Mouse (Mus musculus) v-Abl transformed pro-B cells (cell line): ENCODE results near the gene Gm38392.

Source experiments
- in situ Hi-C, 2 experiments: fragments of 400-800 bp; cut with MboI; formaldehyde crosslinking; loops; one replicate each; pipeline ENCODE4 v1.15.1; 2025; ENCODE audit not compliant: unreplicated experiment in 2 of 2

Gm38392 gene

DNA sequence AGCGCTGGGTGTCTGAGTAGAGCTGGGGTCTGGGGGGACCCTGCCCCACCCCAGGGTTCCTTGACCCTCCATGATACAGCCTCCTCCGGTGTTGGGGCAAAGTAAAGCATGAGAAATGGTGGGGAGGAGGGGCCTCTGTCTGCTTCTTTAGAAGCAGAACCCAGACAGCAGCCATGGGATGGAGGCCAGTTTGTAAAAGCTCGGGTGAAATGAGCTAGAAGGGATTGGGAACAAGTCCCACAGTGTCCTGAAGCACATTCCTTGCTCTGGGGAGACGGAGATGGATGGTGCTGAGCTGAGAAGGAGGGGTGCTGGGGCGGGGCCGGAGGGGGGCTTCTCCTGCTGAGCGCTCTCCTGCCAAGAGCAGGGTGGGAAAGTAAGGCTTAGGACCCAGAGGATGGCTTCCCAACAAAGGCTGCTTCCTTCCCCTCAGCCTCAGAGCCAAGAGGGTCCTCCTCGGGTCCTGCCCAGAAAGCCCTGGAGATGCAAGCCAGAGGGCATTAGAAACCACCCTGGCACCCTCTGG is 48.1 kb downstream of the Gm38392 start:
- in situ Hi-C loops = no loop called here

- in situ Hi-C loops = no loop called here
Observed at GRCm38 (mm10) chr3:88237556-88238194, 49.3 kb downstream of the Gm38392 start.

DNA sequence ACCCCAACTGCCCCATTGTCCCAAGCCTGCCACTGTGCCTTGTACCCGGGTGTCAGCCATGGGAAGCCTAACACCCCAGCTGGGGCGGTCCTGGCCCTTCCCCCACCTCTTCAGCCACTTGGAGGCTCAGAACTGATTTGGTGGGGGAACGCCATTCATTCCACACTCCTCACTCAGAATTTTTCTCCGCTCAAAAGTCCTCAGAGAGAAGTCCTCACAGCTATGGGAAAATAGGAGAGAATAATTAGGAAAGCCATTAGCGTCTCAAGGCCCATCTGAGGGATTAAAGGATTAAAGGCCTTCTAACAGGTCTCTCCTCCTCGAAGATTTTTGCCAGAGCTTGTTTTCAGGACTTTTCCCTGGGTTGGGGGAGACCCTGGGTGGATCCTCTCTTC is 49.9 kb downstream of the Gm38392 start:
- in situ Hi-C loops = no loop called here

GRCm38 (mm10) chr3:88235616-88236015 is 51.4 kb downstream of the Gm38392 start:
- in situ Hi-C loops = no loop called here

GRCm38 (mm10) chr3:88235216-88235615 is 51.8 kb downstream of the Gm38392 start:
- in situ Hi-C loops = no loop called here

DNA sequence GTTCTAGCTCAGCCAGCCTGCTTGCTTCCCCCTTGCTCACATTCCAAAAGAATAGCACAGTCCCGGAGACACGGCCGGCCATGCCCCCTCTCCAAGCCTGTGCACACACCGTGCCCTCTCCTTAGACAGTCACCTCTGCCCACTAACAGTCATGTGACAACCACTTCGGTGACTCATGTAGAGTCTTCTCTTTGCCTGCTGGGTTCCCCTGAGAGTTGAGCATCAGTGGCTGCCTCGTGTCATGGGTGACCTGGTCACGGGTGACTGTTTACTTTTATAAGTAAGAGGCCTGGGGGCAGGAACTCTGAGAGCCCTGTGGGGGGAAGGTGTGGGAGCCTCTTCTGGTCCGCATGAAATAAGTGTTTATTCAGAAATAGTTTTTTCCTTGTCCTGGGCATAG is 53.0 kb downstream of the Gm38392 start:
- in situ Hi-C loops = no loop called here

DNA sequence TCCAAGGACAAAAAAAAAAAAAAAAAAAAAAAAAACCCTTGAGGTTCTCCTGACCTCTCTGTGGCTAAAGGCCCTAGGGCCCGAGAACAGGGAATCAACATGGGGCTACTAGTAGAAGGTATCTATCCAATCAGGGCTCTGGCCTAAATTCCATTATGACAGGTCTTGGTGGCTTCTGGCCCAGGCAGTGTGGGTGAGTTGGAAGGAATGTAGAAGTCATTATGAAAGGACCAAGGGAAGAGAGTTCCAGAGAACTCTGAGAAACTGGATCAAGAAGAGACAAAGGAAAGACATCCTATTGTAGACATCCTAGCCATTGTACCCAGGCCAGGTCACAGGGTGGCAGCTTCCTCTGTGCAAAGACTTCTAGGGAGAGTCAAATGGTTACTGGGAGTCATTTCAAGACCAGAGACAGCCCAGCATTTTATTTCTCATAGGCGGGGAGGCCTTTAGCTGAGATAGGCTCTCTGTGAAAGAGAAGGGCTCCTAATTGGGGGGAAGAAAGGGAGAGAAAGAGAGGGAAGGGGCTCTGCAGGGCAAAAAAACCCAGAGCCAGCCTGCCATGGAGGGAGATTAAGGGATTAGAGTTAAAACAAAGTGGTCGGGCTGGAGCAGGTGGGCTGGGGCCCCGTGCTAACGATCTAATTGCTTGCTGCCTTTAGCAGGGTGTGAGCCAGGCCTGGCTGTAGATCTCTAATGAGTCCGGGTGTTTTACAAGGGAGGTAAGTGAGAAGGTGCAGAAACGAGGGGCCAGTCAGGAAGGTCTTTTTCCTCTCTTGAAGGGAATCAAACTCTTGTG is 54.0 kb downstream of the Gm38392 start:
- in situ Hi-C loops = no loop called here

GRCm38 (mm10) chr3:88232301-88232702 is 54.7 kb downstream of the Gm38392 start:
- in situ Hi-C loops = no loop called here

DNA sequence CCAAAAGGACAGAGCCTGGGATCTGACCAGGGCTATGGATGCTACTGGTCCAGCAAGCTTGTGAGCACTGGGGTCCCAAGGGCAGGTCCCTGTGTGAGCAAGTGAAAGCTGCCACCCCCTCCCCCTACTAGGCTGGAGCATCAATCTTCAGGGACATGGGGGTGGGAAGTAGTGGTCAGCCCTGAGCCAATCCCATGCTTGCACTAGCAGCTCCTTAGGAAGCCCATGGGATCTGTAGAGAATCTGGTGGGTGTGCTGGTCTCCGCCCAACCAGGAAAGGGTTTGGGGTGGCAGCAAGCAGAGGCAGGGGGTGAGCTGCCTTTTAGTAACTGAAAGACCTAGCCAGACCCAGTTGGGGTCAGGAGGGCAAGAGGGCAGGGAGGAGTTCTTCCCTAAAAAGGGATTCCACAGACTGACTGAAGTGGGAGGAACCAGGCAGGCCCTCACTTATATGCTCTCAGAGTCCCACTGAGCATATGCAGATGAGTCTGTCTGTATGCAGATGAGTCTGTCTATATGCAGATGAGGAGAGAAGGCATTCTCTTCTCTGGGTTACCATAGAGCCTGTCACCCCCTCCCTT is 55.9 kb downstream of the Gm38392 start:
- in situ Hi-C loops = no loop called here

GRCm38 (mm10) chr3:88230262-88231047 is 56.6 kb downstream of the Gm38392 start:
- in situ Hi-C loops = no loop called here

- in situ Hi-C loops = no loop called here
Observed at GRCm38 (mm10) chr3:88229526-88229925, 57.5 kb downstream of the Gm38392 start.

DNA sequence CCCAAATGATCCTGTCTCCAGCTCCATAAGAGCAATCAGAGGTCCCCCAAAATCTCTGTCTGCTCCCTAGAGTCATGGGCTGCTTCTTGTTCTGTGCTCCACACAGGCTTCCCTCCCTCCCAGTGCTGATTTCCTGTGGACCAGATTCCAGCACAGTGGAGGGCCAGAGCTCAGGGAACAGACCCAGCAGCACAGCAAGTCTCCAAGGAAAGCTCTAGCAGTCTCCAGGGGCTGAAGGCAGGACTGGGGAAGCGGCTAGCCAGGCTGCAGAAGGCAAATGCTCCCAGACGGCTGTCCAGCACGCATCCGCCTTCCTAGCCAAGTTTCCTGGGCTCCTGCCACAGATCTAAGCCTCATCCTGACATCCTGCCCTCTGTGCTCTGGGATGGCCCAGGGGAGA is 58.1 kb downstream of the Gm38392 start:
- in situ Hi-C loops = no loop called here

- in situ Hi-C loops = no loop called here
Observed at GRCm38 (mm10) chr3:88227976-88228375, 59.0 kb downstream of the Gm38392 start.

- in situ Hi-C loops = no loop called here
Observed at GRCm38 (mm10) chr3:88227260-88227659, 59.8 kb downstream of the Gm38392 start.

- in situ Hi-C loops = no loop called here
Observed at GRCm38 (mm10) chr3:88226101-88226845, 60.7 kb downstream of the Gm38392 start.

GRCm38 (mm10) chr3:88224929-88225328 is 62.1 kb downstream of the Gm38392 start:
- in situ Hi-C loops = no loop called here

- in situ Hi-C loops = no loop called here
Observed at GRCm38 (mm10) chr3:88222446-88222845, 64.6 kb downstream of the Gm38392 start.

DNA sequence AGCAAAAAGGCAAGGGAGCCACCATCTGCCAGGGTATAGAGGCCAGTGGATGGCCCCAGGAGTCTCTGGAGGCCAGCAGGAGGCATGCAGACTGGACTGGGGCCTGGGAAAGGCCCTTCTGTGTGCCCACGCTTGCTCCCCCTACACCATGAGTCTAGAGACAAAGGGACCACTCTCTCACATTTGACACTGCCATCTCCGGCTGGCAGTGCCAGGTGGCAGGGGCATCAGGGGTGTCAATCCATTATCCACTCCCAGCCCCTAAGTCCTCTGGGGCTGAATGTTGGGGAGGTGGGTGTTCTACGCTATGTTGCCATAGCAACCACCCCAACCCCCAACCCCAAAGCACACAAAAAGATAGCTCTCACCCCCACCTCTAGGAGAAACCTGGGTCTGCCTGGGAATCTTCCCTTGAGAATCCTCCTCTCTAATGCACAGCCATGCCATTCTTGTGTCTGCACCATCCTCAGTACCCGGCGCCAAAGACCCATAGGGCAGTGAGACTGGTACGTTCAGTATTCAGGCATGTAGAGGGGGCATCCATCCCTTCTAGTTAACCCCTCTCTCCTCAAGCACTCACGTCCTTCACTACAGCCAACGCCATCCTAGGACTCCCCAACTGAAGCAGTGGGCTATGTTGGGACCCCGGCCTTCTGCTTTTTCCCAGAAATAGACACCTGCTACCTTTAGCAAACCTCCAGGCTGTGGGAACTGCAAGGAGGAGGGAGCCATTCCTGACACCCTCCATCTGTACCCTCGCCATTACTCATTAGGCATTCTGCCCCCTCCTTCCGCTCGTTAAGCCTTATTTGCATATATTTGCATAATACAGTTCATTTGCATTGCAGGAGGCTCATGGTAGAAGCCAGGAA is 65.3 kb downstream of the Gm38392 start:
- in situ Hi-C loops = no loop called here

DNA sequence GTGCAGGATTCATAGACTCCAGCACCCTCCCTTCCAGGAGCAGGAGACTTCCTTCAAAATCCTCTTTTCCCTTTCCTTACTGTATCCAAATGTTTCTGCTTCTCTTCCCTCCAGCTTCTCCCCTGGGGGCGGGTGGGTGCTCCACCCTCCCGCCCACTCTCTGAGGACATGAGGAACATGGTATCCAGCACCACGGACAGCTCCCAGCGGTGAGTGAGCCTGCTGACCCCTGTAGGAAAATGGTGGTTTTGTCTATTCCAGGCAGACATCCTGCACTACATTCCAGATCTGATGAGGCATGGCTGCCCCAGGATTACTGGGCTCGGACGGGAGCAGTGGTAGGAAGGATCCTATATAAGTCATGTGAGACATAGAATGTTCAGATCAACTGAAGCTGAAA is 66.2 kb downstream of the Gm38392 start:
- in situ Hi-C loops = no loop called here
